In the genomic region with DNA sequence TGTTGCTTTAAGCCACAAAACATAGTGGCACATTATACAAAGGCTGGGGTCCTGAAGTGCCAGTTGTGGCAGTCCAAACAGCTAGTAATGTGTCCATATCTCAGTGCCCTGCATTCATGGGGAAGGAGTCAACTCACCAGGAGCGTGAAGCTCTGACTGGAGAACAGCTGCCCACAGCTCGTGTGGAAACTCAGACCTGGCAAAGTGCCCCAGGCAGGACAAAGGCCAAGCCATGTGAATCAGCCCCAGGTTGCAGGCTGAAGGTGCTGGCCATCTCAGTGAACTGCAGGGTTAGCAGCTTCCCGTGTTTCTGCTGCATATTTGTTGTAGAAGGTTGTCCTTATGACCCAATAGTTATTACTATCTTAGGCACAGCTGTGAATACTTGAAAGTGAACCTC, we compare ENCODE assay signal across 9 mouse cellular contexts. TPM values are rescaled to one million over a fixed set of nuclear protein-coding genes. Genes with fewer than 3 reads are reported as not detected.
DNase-seq lines count a peak whose midpoint lies in the region; ATAC-seq and TF ChIP-seq lines count a peak whose summit lies in the region.
"Had no signal": no experiment of that assay in that cellular context is flagged by ENCODE, and none has a peak within 500 bp of the region (broad histone marks: within the 10 kb centered on the region; RNA-seq: fewer than 3 reads in every experiment).

No protein-coding gene starts in this region.

- H3K9me3 ChIP-seq in stomach, postnatal 0 days (ENCODE audit: control insufficient read depth, low read length) = no peaks in the 10 kb centered on the region
- H3K9me3 ChIP-seq: embryonic facial prominence, embryonic 10.5 days; heart, embryonic 15.5 days had no signal

- H3K36me3 ChIP-seq in stomach, postnatal 0 days (ENCODE audit: control insufficient read depth, insufficient read depth, low read length) = no peaks in the 10 kb centered on the region
- H3K36me3 ChIP-seq: heart, embryonic 15.5 days had no signal

- H3K9ac ChIP-seq in stomach, postnatal 0 days (ENCODE audit: low read length) = no peak overlapping the region
- H3K9ac ChIP-seq: heart, embryonic 15.5 days had no signal

- H3K4me1 ChIP-seq in stomach, postnatal 0 days (replicated peaks; ENCODE audit: control insufficient read depth, insufficient read depth) = no peaks in the 10 kb centered on the region

- H3K27me3 ChIP-seq in stomach, postnatal 0 days (ENCODE audit: control insufficient read depth, insufficient read depth, low read length) = no peaks in the 10 kb centered on the region
- H3K27me3 ChIP-seq: heart, embryonic 15.5 days had no signal

- no peak overlapping the region for H3K4me3 ChIP-seq in stomach, postnatal 0 days (ENCODE audit: low read depth, low read length)
- H3K4me3 ChIP-seq: embryonic facial prominence, embryonic 10.5 days; heart, embryonic 15.5 days had no signal

- peak; percentile 20 to 26 for DNase-seq in urinary bladder, adult 18-20 months (ENCODE audit: low spot score in 2 of 2)
- DNase-seq in urinary bladder, postnatal 10 days (ENCODE audit: low spot score) = no peak
- peak; percentile 77 to 81 for DNase-seq in cerebellum, adult 18-20 months
- peak; percentile 47 to 67 for DNase-seq in heart, postnatal 10 days
- DNase-seq in stomach, postnatal 0 days (ENCODE audit: low spot score) = peak; percentile 49
- DNase-seq in left cerebral cortex, adult 18-20 months (ENCODE audit: low spot score in 2 of 2) = no peak

- no peak overlapping the region for H3K4me2 ChIP-seq in stomach, postnatal 0 days (replicated peaks; ENCODE audit: low read depth)
- H3K4me2 ChIP-seq: heart, embryonic 15.5 days had no signal

- intact Hi-C loops in heart, postnatal 10 days (cut with DNase I) = no loop called here

- no peak for ATAC-seq in stomach, postnatal 0 days (ENCODE audit: low FRiP score, low TSS enrichment)
- ATAC-seq in megakaryocyte, adult 5-6 weeks (ENCODE audit: poor library complexity, severe bottlenecking) = no peak

- no peak overlapping the region for H3K27ac ChIP-seq in stomach, postnatal 0 days (replicated peaks)
- H3K27ac ChIP-seq: embryonic facial prominence, embryonic 10.5 days; heart, embryonic 15.5 days had no signal

- no peak for TF ChIP-seq CTCF in stomach, postnatal 0 days (IDR thresholded peaks at IDR 0.05; ENCODE audit: low read depth)

- no peak for TF ChIP-seq EP300 in stomach, postnatal 0 days (optimal IDR thresholded peaks at IDR 0.05)

- 31% methylated on average over 3 of the region's 3 CpGs for WGBS in stomach, postnatal 0 days

RNA-seq across cellular contexts. Expression of a gene that starts 36.1 kb away (rescaled TPM):
- 1 to 10 TPM; 9.3 to 9.9 TPM for total RNA-seq in heart, postnatal 10 days (2021)
- polyA plus RNA-seq in stomach, postnatal 0 days (2015; fragmentation: Nextera tagmentation; extraction: Ambion mirVana) = 8.3 and 8.8 TPM in 2 replicates
- 21.5 and 25.4 TPM in 2 replicates for total RNA-seq in megakaryocyte, adult 5-6 weeks (2015)
- total RNA-seq in megakaryocyte, adult 5-6 weeks (2017) = 20.4 and 28.9 TPM in 2 replicates
- 10 to 100 TPM; 34.4 to 35.6 TPM for total RNA-seq in left cerebral cortex, adult 18-20 months (2021)

RNA-seq across cellular contexts. Expression of a gene that starts 43.3 kb away (rescaled TPM):
- total RNA-seq in heart, postnatal 10 days (2021) = 10 to 100 TPM; 14.8 to 15.9 TPM
- polyA plus RNA-seq in stomach, postnatal 0 days (2015; fragmentation: Nextera tagmentation; extraction: Ambion mirVana) = 2.4 TPM in 2 replicates
- 1.4 and 2.5 TPM in 2 replicates for total RNA-seq in megakaryocyte, adult 5-6 weeks (2015)
- 2.3 and 3.9 TPM in 2 replicates for total RNA-seq in megakaryocyte, adult 5-6 weeks (2017)
- total RNA-seq in left cerebral cortex, adult 18-20 months (2021) = 10 to 100 TPM; 13.8 to 15.3 TPM

RNA-seq across cellular contexts. Expression of a gene that starts 50.7 kb away (rescaled TPM):
- total RNA-seq in heart, postnatal 10 days (2021) = 10 to 100 TPM; 38.3 to 40.4 TPM
- polyA plus RNA-seq in stomach, postnatal 0 days (2015; fragmentation: Nextera tagmentation; extraction: Ambion mirVana) = 30.1 and 33.7 TPM in 2 replicates
- 22.8 and 29.9 TPM in 2 replicates for total RNA-seq in megakaryocyte, adult 5-6 weeks (2015)
- total RNA-seq in megakaryocyte, adult 5-6 weeks (2017) = 37.2 and 43.3 TPM in 2 replicates
- 10 to 100 TPM; 43.9 to 48.5 TPM for total RNA-seq in left cerebral cortex, adult 18-20 months (2021)

RNA-seq across cellular contexts. Expression of a gene that starts 51.2 kb away (rescaled TPM):
- total RNA-seq in heart, postnatal 10 days (2021) = 10 to 100 TPM; 19.6 to 19.7 TPM
- 15.5 and 18.2 TPM in 2 replicates for polyA plus RNA-seq in stomach, postnatal 0 days (2015; fragmentation: Nextera tagmentation; extraction: Ambion mirVana)
- total RNA-seq in megakaryocyte, adult 5-6 weeks (2015) = 4.9 and 7.9 TPM in 2 replicates
- 28.0 and 29.5 TPM in 2 replicates for total RNA-seq in megakaryocyte, adult 5-6 weeks (2017)
- 10 to 100 TPM; 66.0 to 67.6 TPM for total RNA-seq in left cerebral cortex, adult 18-20 months (2021)

Comparison
In these comparisons a context has a peak if more than half of its experiments do, and no peak if none do; other contexts are left out.
1. DNase-seq: peak in urinary bladder, adult 18-20 months (2 of 2), cerebellum, adult 18-20 months (2 of 2), heart, postnatal 10 days (2 of 2) and stomach, postnatal 0 days (single experiment); none in urinary bladder, postnatal 10 days (single experiment) and left cerebral cortex, adult 18-20 months (0 of 2).